8 mouse cellular contexts compared by ENCODE assay signal in genomic region chr12:51058569-51058968, GRCm38 (mm10).
DNase-seq lines count a peak whose midpoint lies in the region; ATAC-seq lines count a peak whose summit lies in the region.

No protein-coding gene starts in this region.

- H3K9ac ChIP-seq in heart, embryonic 11.5 days (ENCODE audit: low read depth, low read length): peak overlapping the region; percentile 16; the same call in 1 of the 2 replicates

- no peaks in the 10 kb centered on the region for H3K27me3 ChIP-seq in heart, embryonic 11.5 days (ENCODE audit: control insufficient read depth, insufficient read depth, low read length)

- no peaks in the 10 kb centered on the region for H3K36me3 ChIP-seq in heart, embryonic 11.5 days (ENCODE audit: control insufficient read depth, insufficient read depth, low read length)

- peak overlapping the region; percentile 30; the same call in 1 of the 2 replicates for H3K27ac ChIP-seq in heart, embryonic 11.5 days (ENCODE audit: low read depth, low read length)

- H3K9me3 ChIP-seq in heart, embryonic 11.5 days (replicated peaks; ENCODE audit: control insufficient read depth, low read length): no peaks in the 10 kb centered on the region

- ATAC-seq in heart, embryonic 11.5 days (replicated peaks; ENCODE audit: insufficient number of reproducible peaks, low FRiP score, low TSS enrichment): 0 out of 2 replicates have a peak, but pooled peaks have one; percentile 35
- no peak for ATAC-seq in inflammation-experienced regulatory T-cells, adult 6 months

- DNase-seq in heart, adult 18-20 months: peak; percentile 3 to 18
- no peak for DNase-seq in heart, adult 11 months
- peak; percentile 23 to 27 for DNase-seq in cerebellum, postnatal 36 days
- DNase-seq in layer of hippocampus, postnatal 25 days (ENCODE audit: extremely low spot score in 1 of 2, low spot score in 1 of 2): peak; percentile 16 to 25
- DNase-seq in neural tube, embryonic 10.5 days (ENCODE audit: extremely low spot score, low spot score): peak; percentile 30
- DNase-seq in gastrocnemius, adult 18-20 months (ENCODE audit: low spot score): no peak

- peak overlapping the region; percentile 63 for H3K4me2 ChIP-seq in heart, embryonic 11.5 days

- H3K4me1 ChIP-seq in heart, embryonic 11.5 days (ENCODE audit: control insufficient read depth, insufficient read depth, low read length): no peaks in the 10 kb centered on the region

- 11% methylated on average over 12 of the region's 12 CpGs for WGBS in heart, embryonic 11.5 days (ENCODE audit: insufficient replicate concordance)

- H3K4me3 ChIP-seq in heart, embryonic 11.5 days (ENCODE audit: low read depth, low read length): peak overlapping the region; percentile 26

Comparison
In these comparisons a context has a peak if more than half of its experiments do, and no peak if none do; other contexts are left out.
1. DNase-seq: peak in heart, adult 18-20 months (2 of 2), cerebellum, postnatal 36 days (2 of 2), layer of hippocampus, postnatal 25 days (2 of 2) and neural tube, embryonic 10.5 days (single experiment); none in heart, adult 11 months (single experiment) and gastrocnemius, adult 18-20 months (single experiment).